Mouse (Mus musculus) stomach, embryonic 14.5 days (tissue): ENCODE data around the gene Zfp989. TPM values are rescaled to one million over a fixed set of nuclear protein-coding genes. Genes with fewer than 3 reads are reported as not detected.
A peak's percentile ranks its signal among the peaks of the same experiment; 100 is the strongest.
"Not testable (repeated sequence)": the region's sequence is repeated elsewhere in the genome, so short reads cannot be mapped to it uniquely, and the experiment has no call there.

Experiments
- ATAC-seq: fragments of 200-750 bp; cut with Nextera tagmentation; 2 replicates; pipeline ENCODE4 v1.8.0; 2017; ENCODE audit warnings: low read depth, moderate TSS enrichment; ENCODE audit not compliant: insufficient number of reproducible peaks, insufficient read depth, low FRiP score
- H3K27ac ChIP-seq: fragments of 300-500 bp; sonication (generic); 2 replicates; pipeline ENCODE4 v1.5.1; 2014; ENCODE audit warnings: mild to moderate bottlenecking, low read length, moderate library complexity, mixed read lengths
- H3K27me3 ChIP-seq: fragments of 300-500 bp; sonication (generic); 2 replicates; pipeline ENCODE4 v1.6.1; 2014; ENCODE audit warnings: low read length, control low read depth, mixed read lengths; ENCODE audit not compliant: control insufficient read depth, insufficient read depth
- H3K36me3 ChIP-seq: fragments of 300-500 bp; sonication (generic); 2 replicates; pipeline ENCODE4 v1.6.1; 2014; ENCODE audit warnings: mild to moderate bottlenecking, control low read depth, low read length, moderate library complexity, mixed read lengths; ENCODE audit not compliant: control insufficient read depth, insufficient read depth
- H3K4me1 ChIP-seq: fragments of 300-500 bp; sonication (generic); 2 replicates; pipeline ENCODE4 v1.6.1; 2014; ENCODE audit warnings: low read length, control low read depth, mixed read lengths; ENCODE audit not compliant: control insufficient read depth, insufficient read depth
- H3K4me2 ChIP-seq: fragments of 300-500 bp; sonication (generic); replicated peaks from 2 replicates; pipeline ENCODE4 v1.6.1; 2014; ENCODE audit warnings: low read depth, low read length, control low read depth
- H3K4me3 ChIP-seq: fragments of 300-500 bp; sonication (generic); 2 replicates; pipeline ENCODE4 v1.5.1; 2014; ENCODE audit warnings: low read depth, low read length, control low read depth
- H3K9ac ChIP-seq: fragments of 300-500 bp; sonication (generic); replicated peaks from 2 replicates; pipeline ENCODE4 v1.6.1; 2014; ENCODE audit warnings: low read depth, mild to moderate bottlenecking, control low read depth, low read length, moderate library complexity, mixed read lengths
- H3K9me3 ChIP-seq: fragments of 300-500 bp; sonication (generic); 2 replicates; pipeline ENCODE4 v1.6.1; 2016; ENCODE audit warnings: low read depth, low read length, control low read depth; ENCODE audit not compliant: control insufficient read depth
- WGBS: fragments of 180-500 bp; shearing (Covaris S2); extraction: QIAGEN DNeasy Blood & Tissue Kit; methylation state at CpG from one replicate; pipeline ENCODE4 v1.1.7; 2014; 5-methylcytosine and 5-hydroxymethylcytosine counted together
- polyA plus RNA-seq: library from polyadenylated mRNA; unstranded; fragments of >200 nt; fragmentation: Nextera tagmentation; extraction: Ambion mirVana; gene quantifications from 2 replicates; pipeline ENCODE4 v1.2.1, GENCODE M21; 2014

Zfp989 gene
- polyA plus RNA-seq, result 0.52 TPM in 1 of 2 replicates, not detected in the other

DNA sequence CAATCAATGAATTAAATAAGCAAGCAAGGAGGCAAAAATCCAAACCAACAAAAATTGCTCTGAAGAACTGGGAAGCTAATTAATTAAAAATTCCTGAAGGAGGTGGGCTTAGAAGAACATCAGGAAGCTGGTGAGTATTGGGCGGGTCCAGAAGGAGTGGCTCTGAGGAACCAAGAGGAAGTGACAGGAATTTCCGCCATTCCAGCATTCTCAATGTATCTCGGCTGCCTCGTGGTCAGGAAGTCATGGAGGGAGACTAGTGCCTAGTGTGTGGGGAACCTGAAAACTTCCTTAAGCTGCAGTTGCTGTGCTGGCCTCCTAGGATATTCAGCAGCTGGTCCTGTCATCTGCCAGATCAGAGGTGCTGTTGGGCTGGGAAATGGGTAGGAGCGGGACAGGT, at the start of gene Zfp989:
Gene Zfp989, plus strand, starts transcription at position 220 of the 400 bp plus-strand sequence.
- 92% methylated on average over 5 of the region's 5 CpGs for WGBS
- not testable (repeated sequence) for H3K27ac ChIP-seq, H3K27me3 ChIP-seq, H3K4me3 ChIP-seq, H3K4me2 ChIP-seq, H3K4me1 ChIP-seq, H3K9me3 ChIP-seq, ATAC-seq, H3K36me3 ChIP-seq, H3K9ac ChIP-seq

DNA sequence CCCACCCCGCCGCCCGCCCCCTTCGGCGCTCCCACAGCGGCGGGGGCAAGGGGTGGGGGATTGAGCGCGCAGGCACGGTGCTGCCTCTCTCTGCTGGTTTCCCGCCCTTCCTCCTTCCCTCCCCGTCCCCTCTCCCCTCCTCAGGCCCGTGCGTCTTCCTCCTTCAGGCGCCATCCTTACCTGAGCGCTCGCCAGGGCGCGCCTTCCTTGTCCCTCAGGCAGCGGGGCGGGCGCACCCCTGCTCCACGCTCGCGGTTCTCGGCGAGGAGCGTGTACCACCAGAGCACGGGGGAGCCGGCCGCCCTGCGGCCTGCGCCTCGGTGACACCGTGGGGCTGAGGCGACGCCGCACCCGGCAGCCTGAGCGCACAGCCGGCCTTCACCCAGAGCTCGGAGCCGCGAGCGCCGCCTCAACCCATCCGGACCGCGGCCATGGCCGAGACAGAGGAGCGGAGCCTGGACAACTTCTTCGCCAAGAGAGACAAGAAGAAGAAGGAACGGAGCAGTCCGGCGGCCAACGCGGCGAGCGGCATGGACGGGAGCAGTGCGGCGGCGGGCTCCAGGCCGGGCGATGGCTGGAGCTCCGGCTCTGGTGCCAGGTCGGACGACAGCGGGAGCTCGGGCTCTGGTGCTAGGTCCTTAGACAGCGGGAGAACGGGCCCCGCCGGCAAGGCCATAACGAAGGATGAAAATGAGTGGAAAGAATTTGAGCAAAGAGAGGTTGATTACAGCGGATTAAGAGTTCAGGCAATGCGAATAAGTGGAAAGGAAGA, 39.3 kb upstream of the Zfp989 start:
- no peaks in the 10 kb centered on the region for H3K4me1 ChIP-seq
- H3K4me3 ChIP-seq, result peak overlapping the region; percentile 5
- no peak for ATAC-seq
- peak overlapping the region; percentile 21 for H3K4me2 ChIP-seq
- H3K27me3 ChIP-seq, result no peaks in the 10 kb centered on the region
- H3K27ac ChIP-seq, result no peak overlapping the region
- 9% methylated on average over 75 of the region's 77 CpGs for WGBS
- H3K9me3 ChIP-seq, result peaks cover 10% of the 10 kb centered on the region; the same call in 1 of the 2 replicates
- no peaks in the 10 kb centered on the region for H3K36me3 ChIP-seq
- no peak overlapping the region for H3K9ac ChIP-seq

DNA sequence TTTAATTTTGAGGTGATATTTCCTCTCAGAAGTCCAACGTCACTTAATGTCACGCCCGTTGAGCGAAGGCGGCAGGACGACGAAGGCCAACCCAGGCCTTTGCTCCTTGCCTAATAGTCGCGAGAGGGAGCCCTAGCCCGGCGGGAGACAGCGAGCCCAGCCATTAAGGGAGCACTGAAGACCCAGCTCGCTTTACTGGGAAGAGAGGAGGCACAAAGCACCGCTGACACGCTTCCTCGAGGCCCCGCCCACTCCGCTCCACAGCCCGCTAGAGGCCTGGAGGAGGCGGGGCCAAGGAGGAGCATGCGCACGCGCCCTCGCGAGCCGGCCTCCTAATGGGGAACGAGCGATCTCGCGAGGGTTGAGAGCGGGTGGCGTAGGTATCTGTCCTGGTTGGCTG, 30.1 kb upstream of the Zfp989 start:
- not testable (repeated sequence) for H3K36me3 ChIP-seq, H3K27me3 ChIP-seq, H3K4me2 ChIP-seq, ATAC-seq, H3K9ac ChIP-seq, H3K4me3 ChIP-seq, H3K9me3 ChIP-seq, H3K4me1 ChIP-seq, H3K27ac ChIP-seq
- 62% methylated on average over 32 of the region's 32 CpGs for WGBS

DNA sequence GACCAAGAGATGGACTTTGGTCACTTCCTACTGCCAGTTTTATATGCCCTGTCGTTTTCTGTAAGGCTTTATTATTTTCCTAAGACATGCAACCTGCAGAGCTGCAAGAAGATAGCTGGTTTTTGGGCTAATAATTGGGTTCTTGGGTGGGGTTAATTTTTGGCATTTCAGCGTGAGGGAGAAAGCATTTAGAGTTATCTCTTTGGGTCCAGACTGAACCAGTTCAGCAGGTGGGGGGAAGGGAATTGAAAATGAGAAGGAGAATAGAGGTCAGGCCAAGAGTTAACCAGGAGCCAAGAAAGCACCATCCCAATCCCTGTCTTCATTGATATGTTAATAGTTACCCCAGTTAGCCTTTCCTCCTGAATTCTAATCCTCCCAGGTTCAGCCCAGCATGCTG, 4.8 kb downstream of the Zfp989 start:
- H3K36me3 ChIP-seq, H3K4me3 ChIP-seq, H3K4me1 ChIP-seq, H3K9ac ChIP-seq, H3K27me3 ChIP-seq, H3K9me3 ChIP-seq, H3K4me2 ChIP-seq, H3K27ac ChIP-seq, ATAC-seq: not testable (repeated sequence)
- WGBS, result 22% methylated on average over 2 of the region's 2 CpGs

DNA sequence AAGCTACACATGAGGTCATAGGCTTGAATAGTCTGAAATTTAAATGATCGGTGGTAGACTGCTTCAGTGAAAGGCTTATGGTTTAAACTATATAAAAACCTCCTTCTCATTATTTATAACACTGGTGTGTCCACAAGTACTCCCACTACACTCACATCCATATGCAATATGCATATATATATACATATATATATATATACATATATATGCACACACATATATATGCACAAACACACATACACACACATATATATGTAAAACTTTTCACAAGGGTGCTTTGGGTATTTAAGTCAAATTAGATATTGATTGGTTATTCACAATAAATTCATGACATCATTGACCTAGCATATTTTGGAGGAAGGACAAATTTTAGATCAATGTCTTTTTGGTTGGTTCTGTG, 46.6 kb downstream of the Zfp989 start:
- not testable (repeated sequence) for H3K4me1 ChIP-seq, H3K9me3 ChIP-seq, H3K9ac ChIP-seq, H3K27ac ChIP-seq, H3K27me3 ChIP-seq, H3K36me3 ChIP-seq, H3K4me2 ChIP-seq, H3K4me3 ChIP-seq
- WGBS, result no CpG with 5 or more reads among the region's 1 CpGs
- ATAC-seq, result peak; percentile 61; the same call in 1 of the 2 replicates

DNA sequence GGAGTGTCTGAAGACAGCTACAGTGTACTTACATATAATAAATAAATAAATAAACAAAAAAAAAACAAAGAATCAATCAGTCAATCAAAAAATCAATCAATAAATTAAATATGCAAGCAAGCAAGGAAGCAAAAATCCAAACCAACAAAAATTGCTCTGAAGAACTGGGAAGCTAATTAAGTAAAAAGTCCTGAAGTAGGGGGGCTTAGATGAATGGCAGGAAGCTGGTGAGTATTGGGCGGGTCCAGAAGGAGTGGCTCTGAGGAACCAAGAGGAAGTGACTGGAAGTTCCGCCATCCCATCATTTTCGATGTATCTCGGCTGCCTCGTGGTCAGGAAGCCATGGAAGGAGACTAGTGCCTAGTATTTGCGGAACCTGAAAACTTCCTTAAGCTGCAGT, 49.8 kb downstream of the Zfp989 start, which contains the start of gene Rex2:
Gene Rex2, plus strand, starts transcription at position 301 of the 400 bp plus-strand sequence.
- not testable (repeated sequence) for H3K4me3 ChIP-seq, H3K27me3 ChIP-seq, H3K4me2 ChIP-seq, H3K9ac ChIP-seq, H3K4me1 ChIP-seq, H3K9me3 ChIP-seq, H3K27ac ChIP-seq, ATAC-seq, H3K36me3 ChIP-seq
- no CpG with 5 or more reads among the region's 6 CpGs for WGBS

DNA sequence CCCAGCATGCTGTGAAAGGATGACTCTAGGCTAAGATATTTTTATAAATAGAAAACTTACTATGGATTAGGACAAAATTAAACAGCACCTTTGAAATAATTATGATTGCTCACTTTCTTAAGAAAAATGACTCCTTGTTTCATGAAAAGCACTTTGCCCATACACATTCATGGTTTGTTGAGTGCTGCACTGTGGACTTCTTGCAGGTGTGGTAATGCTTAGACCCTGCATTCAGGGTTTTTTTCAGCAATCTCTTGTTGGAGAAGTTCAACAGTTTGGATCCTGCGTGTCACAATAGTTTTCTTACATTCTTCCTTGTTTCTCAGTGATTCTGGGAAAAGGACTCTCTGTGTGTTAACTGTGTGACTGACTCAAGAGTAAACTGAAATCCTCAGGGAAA, 54.6 kb downstream of the Zfp989 start:
- H3K4me3 ChIP-seq, H3K4me2 ChIP-seq, H3K27me3 ChIP-seq, H3K36me3 ChIP-seq, H3K27ac ChIP-seq, H3K9me3 ChIP-seq, ATAC-seq, H3K4me1 ChIP-seq, H3K9ac ChIP-seq: not testable (repeated sequence)
- 56% methylated on average over 1 of the region's 1 CpGs for WGBS

DNA sequence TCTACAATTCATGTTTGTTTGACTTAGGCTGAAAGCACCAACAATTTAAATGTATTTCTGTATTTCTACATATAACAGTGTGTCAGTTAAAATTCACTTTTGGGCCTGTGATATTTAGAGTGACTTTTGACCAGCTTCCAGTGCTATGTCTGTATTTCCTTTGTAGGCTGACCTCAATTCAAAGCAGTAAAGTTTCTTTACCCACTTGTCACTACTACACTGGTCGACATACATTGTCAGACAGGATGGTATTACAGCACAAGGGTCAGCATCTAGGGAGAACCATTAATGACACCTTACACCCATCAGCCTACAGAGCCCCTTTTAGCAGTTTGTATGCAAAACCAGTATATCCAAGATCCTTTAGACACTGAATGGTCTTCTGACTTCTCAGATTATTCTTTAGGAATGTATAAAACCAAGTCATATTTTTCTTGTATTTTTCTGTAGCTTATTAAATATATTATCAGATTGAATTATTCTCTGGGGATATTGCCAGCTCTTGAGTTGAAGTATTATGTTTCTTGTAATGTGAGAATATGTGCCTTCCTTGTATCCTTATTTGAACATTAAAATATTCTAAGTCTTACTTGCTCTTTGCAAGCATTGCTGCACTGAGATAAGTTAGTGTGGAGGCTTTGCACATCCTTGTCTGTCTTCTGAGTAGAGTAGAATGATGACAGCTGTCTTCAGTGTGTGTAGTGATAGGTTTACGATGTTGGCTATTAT, 59.7 kb downstream of the Zfp989 start:
- H3K9me3 ChIP-seq, H3K4me2 ChIP-seq, H3K36me3 ChIP-seq, H3K4me3 ChIP-seq, H3K9ac ChIP-seq, H3K27ac ChIP-seq, H3K4me1 ChIP-seq, H3K27me3 ChIP-seq: not testable (repeated sequence)
- 0 out of 2 replicates have a peak, but pooled peaks have one; percentile 28 for ATAC-seq
- 94% methylated on average over 1 of the region's 2 CpGs for WGBS
